Mouse (Mus musculus) olfactory bulb, adult 2 months (tissue): Measurements from ENCODE around the gene Notch2.
A peak's percentile ranks its signal among the peaks of the same experiment; 100 is the strongest.

Experiments used
- CTCF ChIP-seq: fragments of 200-500 bp; IDR thresholded peaks from 2 replicates; pipeline ENCODE4 v1.5.1; 2012; ENCODE audit warnings: low read depth, mild to moderate bottlenecking, low read length, moderate library complexity; ENCODE audit not compliant: insufficient read depth
- POLR2A ChIP-seq: fragments of 200-500 bp; IDR thresholded peaks from 2 replicates; pipeline ENCODE4 v1.6.1; 2012; ENCODE audit warnings: mild to moderate bottlenecking, low read depth, low read length, moderate library complexity; ENCODE audit not compliant: insufficient read depth

- 0 out of 2 replicates have a peak, but pooled peaks have one; percentile 22 for TF ChIP-seq CTCF
- TF ChIP-seq POLR2A, result no peak
These were observed 167.5 kb downstream of the Notch2 start for GRCm38 (mm10) chr3:98180805-98181204.
